Mouse (Mus musculus) natural killer cell, adult 2 months (primary cell): Measurements from ENCODE around the gene Tor1a.
"Not testable (repeated sequence)": the region's sequence is repeated elsewhere in the genome, so short reads cannot be mapped to it uniquely, and the experiment has no call there.

Source experiments
- DNase-seq, 2 experiments: peaks; one replicate each; pipeline ENCODE4 v3.0.0; 2022; ENCODE audit warnings: low spot score in 2 of 2

The Tor1a gene

DNA sequence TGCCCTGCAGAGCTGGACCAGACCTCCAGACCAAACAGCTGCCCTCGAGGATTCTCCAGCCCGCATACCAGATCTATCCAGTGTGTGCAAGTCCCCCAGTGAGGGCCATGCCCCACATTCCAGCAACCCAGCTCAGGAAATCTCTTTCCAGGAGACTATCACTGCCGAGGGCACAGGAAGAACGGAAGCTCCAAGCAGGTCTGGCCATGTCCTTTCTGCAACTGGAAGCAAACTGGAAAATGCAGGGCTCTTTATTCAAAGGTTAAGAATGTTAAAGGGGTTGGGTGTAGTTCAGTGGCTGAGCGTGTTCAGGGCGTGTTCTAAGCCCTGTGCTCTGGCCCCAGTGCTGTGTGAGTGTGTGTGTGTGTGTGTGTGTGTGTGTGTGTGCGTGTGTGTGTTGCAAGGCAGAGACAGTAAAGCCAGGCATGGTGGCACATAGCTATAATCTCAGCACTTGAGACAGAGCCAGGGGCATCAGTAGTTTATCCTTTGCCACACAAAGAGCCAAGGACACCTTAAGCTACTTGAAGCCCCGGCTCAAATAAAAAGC is 48.9 kb downstream of the Tor1a start:
- no peak for DNase-seq

DNA sequence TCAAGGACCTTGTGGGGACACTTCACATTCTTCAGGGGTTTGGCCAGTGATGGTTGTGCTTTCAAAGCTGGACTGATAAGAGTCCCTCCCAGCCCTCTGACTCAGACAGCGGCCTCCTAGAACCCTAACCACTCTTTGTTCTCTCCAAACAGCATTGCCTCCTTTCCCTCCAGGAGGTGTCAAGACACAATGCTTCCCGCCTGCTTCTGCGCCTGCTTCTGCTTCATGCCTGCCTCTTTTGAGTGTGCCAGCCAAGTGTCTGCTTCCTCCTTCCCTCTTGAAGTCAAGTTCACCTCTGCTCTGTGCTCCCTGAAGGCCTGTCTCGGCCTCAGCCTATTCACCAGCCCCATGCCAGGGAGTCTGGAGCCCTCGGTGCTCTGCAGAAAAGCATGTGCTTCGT is 49.6 kb downstream of the Tor1a start:
- DNase-seq, result no peak

DNA sequence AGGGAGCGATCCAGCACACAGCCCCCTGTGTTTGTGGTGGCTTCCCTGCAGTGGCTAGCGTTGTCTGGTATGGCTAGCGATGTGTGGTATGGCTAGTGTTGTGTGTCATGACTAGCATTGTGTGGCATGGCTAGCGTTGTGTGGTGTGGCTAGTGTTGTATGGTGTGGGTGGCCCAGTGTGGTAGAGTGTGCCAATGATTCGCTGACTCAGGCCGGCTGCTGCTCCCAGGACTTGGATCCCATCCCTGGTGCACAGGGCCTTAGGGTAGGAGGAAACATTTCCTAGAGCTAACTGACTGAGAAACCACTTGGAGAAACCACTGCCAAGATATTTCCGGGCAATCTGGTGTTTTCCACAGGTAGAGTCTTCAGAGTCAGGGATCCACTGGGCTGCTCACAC is 50.1 kb downstream of the Tor1a start:
- no peak for DNase-seq

DNA sequence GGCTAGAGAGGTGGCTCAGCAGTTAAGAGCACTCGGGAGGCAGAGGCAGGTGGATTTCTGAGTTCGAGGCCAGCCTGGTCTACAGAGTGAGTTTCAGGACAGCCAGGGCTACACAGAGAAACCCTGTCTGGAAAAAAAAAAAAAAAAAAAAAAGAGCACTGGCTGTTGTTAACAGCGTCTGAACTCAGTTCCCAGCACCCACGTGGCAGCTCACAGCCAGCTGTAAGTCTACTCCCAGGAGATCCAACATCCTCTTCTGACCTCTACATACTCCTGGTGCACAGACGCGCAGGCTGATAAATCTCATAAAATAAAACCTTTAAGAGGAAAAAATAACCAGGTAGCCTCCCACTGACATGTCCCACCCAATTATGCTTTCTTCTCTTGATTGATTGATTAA is 51.8 kb downstream of the Tor1a start:
- not testable (repeated sequence) for DNase-seq

DNA sequence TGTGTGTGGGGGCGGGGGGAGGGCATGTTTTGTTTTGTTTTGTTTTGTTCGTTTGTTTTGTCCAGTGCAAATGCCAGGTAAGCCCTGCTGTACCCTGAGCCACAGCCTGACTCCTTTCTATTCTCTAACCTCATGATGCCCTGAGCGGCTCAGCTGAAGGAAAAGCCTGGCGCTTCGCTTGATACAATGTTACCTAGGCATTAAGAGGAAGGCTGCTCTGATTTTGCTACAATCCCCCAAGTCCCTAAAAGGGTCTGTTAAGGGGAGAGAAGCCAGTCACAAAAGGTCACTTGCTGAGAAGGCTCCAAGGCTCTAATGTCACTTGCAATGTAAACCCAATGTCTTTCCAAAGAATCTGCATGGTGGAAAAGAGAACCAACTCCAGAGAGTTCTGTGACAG is 52.4 kb downstream of the Tor1a start:
- DNase-seq, result no peak

DNA sequence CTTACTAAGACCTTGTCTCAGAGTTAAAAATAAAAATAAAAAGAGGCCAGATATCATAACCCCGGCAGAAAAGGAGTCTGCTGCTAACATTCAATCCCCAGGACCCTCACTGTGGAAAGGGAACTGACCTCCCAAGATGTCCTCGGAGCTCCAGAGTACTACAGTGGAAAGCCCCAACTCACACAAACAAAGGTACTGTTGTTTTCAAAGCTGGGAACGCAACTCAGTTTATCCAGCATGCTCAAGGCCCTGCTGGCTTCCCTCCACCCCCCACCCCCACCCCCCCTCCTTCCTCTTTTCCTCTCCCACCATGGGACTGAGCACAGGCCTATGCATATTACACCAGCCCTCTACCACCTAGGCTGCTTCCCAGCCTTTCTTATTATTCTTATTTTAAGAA is 52.9 kb downstream of the Tor1a start:
- DNase-seq, result no peak

DNA sequence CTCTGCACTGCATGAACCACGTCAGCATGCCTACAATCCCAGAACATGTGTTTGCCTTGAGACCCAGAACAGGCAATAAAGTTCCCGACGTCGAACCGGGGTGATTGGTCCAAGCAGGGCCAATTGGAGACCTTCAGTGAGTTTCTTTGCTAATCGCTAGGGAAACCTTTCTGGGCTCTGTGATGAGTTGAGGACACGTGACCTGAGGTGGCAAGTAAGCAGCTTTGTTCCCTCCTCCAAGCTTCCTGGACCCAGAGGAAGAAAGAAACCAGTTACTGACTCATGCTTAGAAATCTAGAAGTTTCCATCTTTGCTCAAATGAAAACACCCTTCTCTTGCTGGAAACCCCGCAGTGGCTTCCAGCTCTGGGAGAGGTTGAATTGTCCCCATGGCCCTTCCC is 54.7 kb downstream of the Tor1a start:
- DNase-seq, result no peak

DNA sequence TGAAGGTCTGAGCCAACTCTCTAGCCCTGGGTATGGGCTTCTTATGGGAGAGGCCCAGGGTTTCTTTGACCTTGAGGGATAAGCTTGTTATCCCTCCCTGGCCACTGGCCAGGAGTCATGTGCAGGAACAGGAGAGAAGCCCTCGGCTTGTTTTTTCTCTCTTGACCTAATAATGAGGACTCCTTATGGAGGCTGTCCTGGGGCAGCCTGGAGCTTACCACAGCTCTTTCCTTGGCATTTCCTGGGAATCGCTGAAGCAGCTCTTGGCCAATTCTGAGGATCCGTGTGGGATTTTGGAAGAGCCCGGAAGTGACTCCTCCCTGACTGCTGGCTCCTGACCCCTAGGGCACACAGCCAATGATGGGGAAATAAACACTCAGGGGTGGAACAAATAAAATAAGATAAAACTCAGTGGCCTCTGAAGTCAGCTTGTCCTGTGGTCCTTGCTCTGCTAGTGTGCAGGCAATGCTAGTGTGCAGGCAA is 55.4 kb downstream of the Tor1a start:
- DNase-seq, result no peak
